Mouse (Mus musculus): ENCODE data around the gene Haus8. TPM values are rescaled to one million over a fixed set of nuclear protein-coding genes. Genes with fewer than 3 reads are reported as not detected.
"Not testable (repeated sequence)": the region's sequence is repeated elsewhere in the genome, so short reads cannot be mapped to it uniquely, and the experiment has no call there.

The Haus8 gene
- polyA plus RNA-seq, 1 experiment from 2014 or later, result 56.5 TPM

- DNase-seq (ENCODE audit: low spot score) (no peak), ATAC-seq (ENCODE audit: low FRiP score) (no peak)
- Histone ChIP-seq H3K9me3 (ENCODE audit: control insufficient read depth, low read length) (no peaks in the 10 kb centered on the region), H3K9ac (ENCODE audit: low read depth, low read length) (no peak overlapping the region), H3K36me3 (ENCODE audit: control insufficient read depth, insufficient read depth, low read length) (no peaks in the 10 kb centered on the region), H3K4me3 (ENCODE audit: low read depth, low read length) (no peak overlapping the region), H3K27me3 (ENCODE audit: control insufficient read depth, insufficient read depth, low read length) (no peaks in the 10 kb centered on the region), H3K27ac (ENCODE audit: low read depth, low read length) (no peak overlapping the region), H3K4me2 (replicated peaks; ENCODE audit: low read depth, low read length) (no peak overlapping the region), H3K4me1 (replicated peaks; ENCODE audit: control insufficient read depth, insufficient read depth, low read length) (no peaks in the 10 kb centered on the region)
- WGBS, result 86% methylated on average over 2 of the region's 2 CpGs
Observed at GRCm38 (mm10) chr8:71242757-71243156, 30.0 kb downstream of the Haus8 start.

- H3K4me3 ChIP-seq (ENCODE audit: low read depth, low read length), result no peak overlapping the region
- H3K9ac ChIP-seq (ENCODE audit: low read depth, low read length), result no peak overlapping the region
- H3K27me3 ChIP-seq (ENCODE audit: control insufficient read depth, insufficient read depth, low read length), result no peaks in the 10 kb centered on the region
- H3K4me1 ChIP-seq (replicated peaks; ENCODE audit: control insufficient read depth, insufficient read depth, low read length), result no peaks in the 10 kb centered on the region
- no peak for ATAC-seq (ENCODE audit: low FRiP score)
- H3K4me2 ChIP-seq (replicated peaks; ENCODE audit: low read depth, low read length), result no peak overlapping the region
- H3K36me3 ChIP-seq (ENCODE audit: control insufficient read depth, insufficient read depth, low read length), result no peaks in the 10 kb centered on the region
- H3K9me3 ChIP-seq (ENCODE audit: control insufficient read depth, low read length), result no peaks in the 10 kb centered on the region
- WGBS, result 46% methylated on average over 2 of the region's 2 CpGs
- no peak overlapping the region for H3K27ac ChIP-seq (ENCODE audit: low read depth, low read length)
- peak; percentile 24 for DNase-seq (ENCODE audit: low spot score)
Observed at GRCm38 (mm10) chr8:71224560-71224959, 48.2 kb downstream of the Haus8 start.

- WGBS, result 92% methylated on average over 3 of the region's 5 CpGs
- not testable (repeated sequence) for H3K27me3 ChIP-seq (ENCODE audit: control insufficient read depth, insufficient read depth, low read length); ATAC-seq (ENCODE audit: low FRiP score); H3K9ac ChIP-seq (ENCODE audit: low read depth, low read length); H3K4me3 ChIP-seq (ENCODE audit: low read depth, low read length); H3K4me2 ChIP-seq (replicated peaks; ENCODE audit: low read depth, low read length); H3K4me1 ChIP-seq (replicated peaks; ENCODE audit: control insufficient read depth, insufficient read depth, low read length); H3K36me3 ChIP-seq (ENCODE audit: control insufficient read depth, insufficient read depth, low read length); H3K27ac ChIP-seq (ENCODE audit: low read depth, low read length); H3K9me3 ChIP-seq (ENCODE audit: control insufficient read depth, low read length); DNase-seq (ENCODE audit: low spot score)
Observed at GRCm38 (mm10) chr8:71214266-71214665, 58.5 kb downstream of the Haus8 start.

- not testable (repeated sequence) for H3K4me3 ChIP-seq (ENCODE audit: low read depth, low read length); H3K9me3 ChIP-seq (ENCODE audit: control insufficient read depth, low read length); H3K27me3 ChIP-seq (ENCODE audit: control insufficient read depth, insufficient read depth, low read length); H3K27ac ChIP-seq (ENCODE audit: low read depth, low read length); H3K4me2 ChIP-seq (replicated peaks; ENCODE audit: low read depth, low read length); H3K4me1 ChIP-seq (replicated peaks; ENCODE audit: control insufficient read depth, insufficient read depth, low read length); H3K36me3 ChIP-seq (ENCODE audit: control insufficient read depth, insufficient read depth, low read length); H3K9ac ChIP-seq (ENCODE audit: low read depth, low read length)
- DNase-seq (ENCODE audit: low spot score) (peak; percentile 2), ATAC-seq (ENCODE audit: low FRiP score) (peak; percentile 61)
- 8% methylated on average over 4 of the region's 11 CpGs for WGBS
Observed at GRCm38 (mm10) chr8:71205541-71205967, 67.2 kb downstream of the Haus8 start.

Other genes with a start within 250 kb of the Haus8 start
- 16.1 and 17.4 TPM in 2 replicates for gene Myo9b, start 220 bp downstream of the Haus8 start, polyA plus RNA-seq (2014; fragmentation: Nextera tagmentation; extraction: Ambion mirVana)
- 77.8 and 78.6 TPM in 2 replicates for gene Use1, start 93.9 kb upstream of the Haus8 start, polyA plus RNA-seq (2014; fragmentation: Nextera tagmentation; extraction: Ambion mirVana)
- 3.0 and 3.7 TPM in 2 replicates for gene Ocel1, start 98.4 kb upstream of the Haus8 start, polyA plus RNA-seq (2014; fragmentation: Nextera tagmentation; extraction: Ambion mirVana)
- 69.5 and 78.3 TPM in 2 replicates for gene Nr2f6, start 109.0 kb upstream of the Haus8 start, polyA plus RNA-seq (2014; fragmentation: Nextera tagmentation; extraction: Ambion mirVana)
- gene Ushbp1, start 122.9 kb upstream of the Haus8 start, polyA plus RNA-seq (2014; fragmentation: Nextera tagmentation; extraction: Ambion mirVana), result 2.9 and 3.6 TPM in 2 replicates
- gene Babam1, start 123.9 kb upstream of the Haus8 start, polyA plus RNA-seq (2014; fragmentation: Nextera tagmentation; extraction: Ambion mirVana), result 102 and 106 TPM in 2 replicates
- 14.4 and 20.8 TPM in 2 replicates for gene Ankle1, start 133.1 kb upstream of the Haus8 start, polyA plus RNA-seq (2014; fragmentation: Nextera tagmentation; extraction: Ambion mirVana)
- gene Abhd8, start 190.7 kb upstream of the Haus8 start, polyA plus RNA-seq (2014; fragmentation: Nextera tagmentation; extraction: Ambion mirVana), result 38.5 and 40.0 TPM in 2 replicates
- 231 and 239 TPM in 2 replicates for gene Mrpl34, start 192.0 kb upstream of the Haus8 start, polyA plus RNA-seq (2014; fragmentation: Nextera tagmentation; extraction: Ambion mirVana)
- gene Dda1, start 196.3 kb upstream of the Haus8 start, polyA plus RNA-seq (2014; fragmentation: Nextera tagmentation; extraction: Ambion mirVana), result 143 and 155 TPM in 2 replicates
- gene Ano8, start 213.0 kb upstream of the Haus8 start, polyA plus RNA-seq (2014; fragmentation: Nextera tagmentation; extraction: Ambion mirVana), result 5.1 and 5.8 TPM in 2 replicates
- gene Gtpbp3, start 215.2 kb upstream of the Haus8 start, polyA plus RNA-seq (2014; fragmentation: Nextera tagmentation; extraction: Ambion mirVana), result 3.7 and 3.8 TPM in 2 replicates
- gene Plvap, start 238.8 kb upstream of the Haus8 start, polyA plus RNA-seq (2014; fragmentation: Nextera tagmentation; extraction: Ambion mirVana), result 35.3 and 37.2 TPM in 2 replicates

Data from hindbrain, embryonic 11.5 days (tissue).